Mouse (Mus musculus) spleen, adult 2 months (tissue): Measurements from ENCODE around the gene Tyrp1. TPM values are rescaled to one million over a fixed set of nuclear protein-coding genes. Genes with fewer than 3 reads are reported as not detected.

Source experiments
- DNase-seq, 2 experiments: peaks; one replicate each; pipeline versions ENCODE4 v3.0.0 to v3.0.0-alpha.2; 2012 to 2021; ENCODE audit warnings: low spot score in 2 of 2, low read depth in 1 of 2
- H3K27ac ChIP-seq: fragments of 200-500 bp; 2 replicates; pipeline ENCODE4 v1.5.1; 2012; ENCODE audit warnings: low read length, inconsistent platforms; ENCODE audit not compliant: insufficient read depth
- H3K27me3 ChIP-seq: fragments of 200-500 bp; 2 replicates; pipeline ENCODE4 v1.6.1; 2012; ENCODE audit warnings: mild to moderate bottlenecking, moderate library complexity, low read length, inconsistent platforms; ENCODE audit not compliant: control insufficient read depth, insufficient read depth
- H3K36me3 ChIP-seq: fragments of 200-500 bp; 2 replicates; pipeline ENCODE4 v1.6.1; 2012; ENCODE audit warnings: mild to moderate bottlenecking, low read length, inconsistent platforms; ENCODE audit not compliant: control insufficient read depth, insufficient read depth
- H3K4me1 ChIP-seq: fragments of 200-500 bp; 2 replicates; pipeline ENCODE4 v1.6.1; 2011; ENCODE audit warnings: inconsistent platforms; ENCODE audit not compliant: control insufficient read depth, insufficient read depth, insufficient read length
- H3K4me3 ChIP-seq: fragments of 200-500 bp; 2 replicates; pipeline ENCODE4 v1.5.1; 2011; ENCODE audit warnings: mild to moderate bottlenecking, inconsistent platforms; ENCODE audit not compliant: insufficient read depth, insufficient read length; ENCODE audit errors: extremely low read depth
- CTCF ChIP-seq: fragments of 200-500 bp; IDR thresholded peaks from 2 replicates; pipeline ENCODE4 v1.5.1; 2011; ENCODE audit warnings: mild to moderate bottlenecking, inconsistent platforms; ENCODE audit not compliant: insufficient read depth, insufficient read length, insufficient replicate concordance; ENCODE audit errors: extremely low read depth
- POLR2A ChIP-seq: fragments of 200-500 bp; IDR thresholded peaks from 2 replicates; pipeline ENCODE4 v1.6.1; 2011; ENCODE audit warnings: low read depth, low read length, inconsistent platforms
- WGBS: fragments of 180-500 bp; shearing (Covaris S2); methylation state at CpG from one replicate; pipeline ENCODE4 v1.1.7; 2018; 5-methylcytosine and 5-hydroxymethylcytosine counted together
- polyA plus RNA-seq: library from polyadenylated mRNA; depleted of rRNA; stranded (reverse); fragments of >200 nt; gene quantifications from 2 replicates; pipeline ENCODE4 v1.2.3, GENCODE M21; 2012

The Tyrp1 gene
- polyA plus RNA-seq, 1 experiment, result 2.4 TPM

GRCm38 (mm10) chr4:80843752-80844151 lies 9.8 kb downstream of the Tyrp1 start:
- Histone ChIP-seq H3K27ac (no peak overlapping the region), H3K4me1 (no peaks in the 10 kb centered on the region), H3K27me3 (no peaks in the 10 kb centered on the region), H3K36me3 (no peaks in the 10 kb centered on the region), H3K4me3 (no peak overlapping the region)
- TF ChIP-seq POLR2A, result no peak
- TF ChIP-seq CTCF, result no peak
- DNase-seq, result no peak

DNA sequence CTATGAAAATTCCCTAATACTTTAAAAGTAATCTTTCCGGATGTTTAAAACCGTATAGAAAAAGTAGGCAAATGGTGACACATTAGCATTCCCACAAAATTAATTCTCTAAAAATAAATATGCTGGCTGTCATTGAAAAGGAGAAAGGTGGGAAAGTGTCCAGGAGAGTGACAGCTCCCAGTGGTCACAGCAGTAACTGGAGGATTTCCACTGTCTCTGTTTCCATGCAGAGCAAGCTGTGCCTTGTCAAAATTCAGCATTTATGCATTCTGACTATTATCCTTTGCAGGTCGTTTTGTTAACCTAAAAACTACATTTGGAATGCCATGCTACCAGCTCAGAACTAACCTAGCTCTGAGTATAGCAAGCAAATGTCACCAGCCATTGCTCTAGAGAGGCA lies 12.1 kb downstream of the Tyrp1 start:
- Histone ChIP-seq H3K27ac (no peak overlapping the region), H3K27me3 (no peaks in the 10 kb centered on the region), H3K4me3 (no peak overlapping the region), H3K4me1 (no peaks in the 10 kb centered on the region), H3K36me3 (no peaks in the 10 kb centered on the region)
- DNase-seq, result no peak
- TF ChIP-seq POLR2A (no peak), CTCF (no peak)
- 69% methylated on average over 3 of the region's 3 CpGs for WGBS

GRCm38 (mm10) chr4:80852590-80853425 lies 18.9 kb downstream of the Tyrp1 start:
- no peak overlapping the region for H3K27ac ChIP-seq
- no peaks in the 10 kb centered on the region for H3K4me1 ChIP-seq
- H3K36me3 ChIP-seq, result no peaks in the 10 kb centered on the region
- no peak overlapping the region for H3K4me3 ChIP-seq
- WGBS, result 73% methylated on average over 7 of the region's 7 CpGs
- DNase-seq, result no peak
- no peak for TF ChIP-seq CTCF
- TF ChIP-seq POLR2A, result no peak
- no peaks in the 10 kb centered on the region for H3K27me3 ChIP-seq

GRCm38 (mm10) chr4:80855495-80855894 lies 21.6 kb downstream of the Tyrp1 start:
- Histone ChIP-seq H3K4me3 (no peak overlapping the region), H3K27me3 (no peaks in the 10 kb centered on the region), H3K27ac (no peak overlapping the region), H3K36me3 (no peaks in the 10 kb centered on the region), H3K4me1 (no peaks in the 10 kb centered on the region)
- TF ChIP-seq CTCF (no peak), POLR2A (no peak)
- WGBS, result 82% methylated on average over 9 of the region's 9 CpGs
- DNase-seq, result no peak

- H3K27ac ChIP-seq, result no peak overlapping the region
- H3K4me3 ChIP-seq, result no peak overlapping the region
- WGBS, result 90% methylated on average over 9 of the region's 9 CpGs
- H3K4me1 ChIP-seq, result no peaks in the 10 kb centered on the region
- no peaks in the 10 kb centered on the region for H3K36me3 ChIP-seq
- TF ChIP-seq CTCF (no peak), POLR2A (no peak)
- DNase-seq, result no peak
- no peaks in the 10 kb centered on the region for H3K27me3 ChIP-seq
Measured at GRCm38 (mm10) chr4:80862962-80863361, 29.0 kb downstream of the Tyrp1 start.

DNA sequence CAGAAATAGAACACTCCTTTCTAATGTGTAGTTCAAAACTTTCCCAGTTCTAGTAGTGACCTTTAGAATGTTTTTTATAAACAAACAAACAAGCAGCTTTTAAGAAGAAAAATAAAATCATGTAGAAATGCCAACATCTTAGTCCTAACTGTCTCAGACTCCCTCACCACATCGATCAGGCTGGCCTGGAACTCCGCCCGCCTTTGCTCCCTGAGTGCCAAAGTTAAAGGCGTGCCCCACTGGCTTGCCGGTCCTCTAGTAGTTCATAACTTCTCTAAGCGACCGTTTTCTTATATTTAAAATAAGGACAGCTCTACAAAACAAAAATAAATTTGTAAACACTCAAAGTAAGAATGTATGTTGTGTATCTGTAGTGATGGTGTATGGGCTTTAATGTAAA lies 30.0 kb downstream of the Tyrp1 start:
- no peaks in the 10 kb centered on the region for H3K36me3 ChIP-seq
- no peaks in the 10 kb centered on the region for H3K4me1 ChIP-seq
- H3K4me3 ChIP-seq, result no peak overlapping the region
- H3K27ac ChIP-seq, result no peak overlapping the region
- H3K27me3 ChIP-seq, result no peaks in the 10 kb centered on the region
- TF ChIP-seq CTCF, result no peak
- TF ChIP-seq POLR2A, result no peak
- WGBS, result 76% methylated on average over 7 of the region's 7 CpGs
- no peak for DNase-seq

DNA sequence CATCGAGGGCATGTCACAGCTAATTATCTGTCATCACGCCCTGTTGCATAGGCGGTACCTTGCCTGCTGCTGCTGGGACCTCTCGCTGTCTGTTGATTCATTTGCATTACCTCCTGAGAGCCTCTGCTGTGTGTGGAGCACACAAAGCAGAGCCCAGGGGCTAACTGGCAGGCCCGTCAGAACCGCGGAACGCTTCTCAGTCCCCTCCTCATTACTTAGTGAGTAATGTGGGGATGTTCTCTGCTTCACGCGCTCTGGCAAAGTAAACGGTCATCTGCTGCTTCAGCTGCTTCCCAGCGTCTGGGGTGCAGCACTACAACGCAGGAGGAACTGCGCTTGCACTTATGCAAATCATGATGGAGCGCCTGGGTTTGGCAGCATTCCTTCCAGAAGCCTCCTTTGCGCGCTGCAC lies 30.6 kb downstream of the Tyrp1 start:
- TF ChIP-seq POLR2A (no peak), CTCF (no peak)
- H3K4me3 ChIP-seq, result no peak overlapping the region
- no peak overlapping the region for H3K27ac ChIP-seq
- no peak for DNase-seq
- H3K36me3 ChIP-seq, result no peaks in the 10 kb centered on the region
- no peaks in the 10 kb centered on the region for H3K4me1 ChIP-seq
- 6% methylated on average over 17 of the region's 17 CpGs for WGBS
- no peaks in the 10 kb centered on the region for H3K27me3 ChIP-seq
